Mouse (Mus musculus): ENCODE results near the gene Chfr. TPM values are rescaled to one million over a fixed set of nuclear protein-coding genes. Genes with fewer than 3 reads are reported as not detected.

Gene Chfr
- polyA plus RNA-seq, 1 experiment from 2014 or later, result 39.7 TPM

DNA sequence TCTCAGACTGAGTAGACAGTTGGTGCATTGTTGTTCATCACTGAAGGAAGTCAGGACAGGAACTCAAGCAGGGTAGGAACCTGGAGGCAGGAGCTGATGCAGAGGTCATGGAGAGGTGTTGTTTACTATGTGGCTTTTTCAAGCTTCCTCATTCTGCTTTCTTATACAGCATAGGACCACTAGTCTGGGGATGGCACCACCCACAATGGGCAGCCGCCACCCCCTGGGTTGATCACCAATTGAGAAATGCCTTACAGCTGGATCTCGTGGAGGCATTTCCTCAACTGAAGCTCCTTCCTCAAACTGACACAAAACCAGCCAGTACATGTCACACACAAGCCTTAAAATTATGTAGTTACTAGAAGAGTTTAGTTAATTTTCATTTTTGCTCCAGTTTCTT, 75.7 kb downstream of the Chfr start:
- H3K4me2 ChIP-seq (ENCODE audit: low read depth, low read length), result no peak overlapping the region
- H3K4me3 ChIP-seq (replicated peaks; ENCODE audit: low read length), result no peak overlapping the region
- H3K9ac ChIP-seq (ENCODE audit: low read length), result no peak overlapping the region
- no peaks in the 10 kb centered on the region for H3K27me3 ChIP-seq (ENCODE audit: control insufficient read depth, insufficient read depth, low read length)
- no peaks in the 10 kb centered on the region for H3K9me3 ChIP-seq (replicated peaks; ENCODE audit: control insufficient read depth, low read length)
- H3K27ac ChIP-seq (ENCODE audit: low read length), result no peak overlapping the region
- no peak for ATAC-seq (ENCODE audit: insufficient read depth, low FRiP score)
- peaks cover 49% of the 10 kb centered on the region for H3K36me3 ChIP-seq (ENCODE audit: control insufficient read depth, insufficient read depth, low read length)
- WGBS, result 85% methylated on average over 2 of the region's 2 CpGs
- H3K4me1 ChIP-seq (ENCODE audit: control insufficient read depth, insufficient read depth, low read length), result no peaks in the 10 kb centered on the region

DNA sequence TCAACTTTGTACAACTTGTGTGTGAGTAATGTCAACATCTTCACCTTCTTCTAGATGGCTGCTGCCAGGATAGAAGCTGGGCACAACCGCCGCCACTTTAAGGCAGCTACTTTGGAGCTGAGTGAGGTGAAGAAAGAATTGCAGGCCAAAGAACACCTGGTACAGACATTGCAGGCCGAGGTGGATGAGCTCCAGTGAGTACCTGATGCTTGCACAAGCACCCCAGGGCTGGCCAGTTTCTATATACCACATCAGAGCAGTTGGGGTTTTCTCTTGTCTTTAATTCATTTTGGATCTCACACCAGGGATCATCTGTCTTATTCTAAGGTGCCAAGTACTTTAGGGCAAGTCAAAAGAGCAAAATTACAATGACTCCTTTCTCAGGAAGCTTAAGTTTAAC, 81.1 kb downstream of the Chfr start:
- Histone ChIP-seq H3K4me3 (replicated peaks; ENCODE audit: low read length) (no peak overlapping the region), H3K27me3 (ENCODE audit: control insufficient read depth, insufficient read depth, low read length) (no peaks in the 10 kb centered on the region), H3K9ac (ENCODE audit: low read length) (no peak overlapping the region), H3K36me3 (ENCODE audit: control insufficient read depth, insufficient read depth, low read length) (peaks cover 55% of the 10 kb centered on the region), H3K4me2 (ENCODE audit: low read depth, low read length) (no peak overlapping the region), H3K9me3 (replicated peaks; ENCODE audit: control insufficient read depth, low read length) (no peaks in the 10 kb centered on the region), H3K4me1 (ENCODE audit: control insufficient read depth, insufficient read depth, low read length) (no peaks in the 10 kb centered on the region), H3K27ac (ENCODE audit: low read length) (no peak overlapping the region)
- ATAC-seq (ENCODE audit: insufficient read depth, low FRiP score), result no peak
- WGBS, result 94% methylated on average over 3 of the region's 3 CpGs

DNA sequence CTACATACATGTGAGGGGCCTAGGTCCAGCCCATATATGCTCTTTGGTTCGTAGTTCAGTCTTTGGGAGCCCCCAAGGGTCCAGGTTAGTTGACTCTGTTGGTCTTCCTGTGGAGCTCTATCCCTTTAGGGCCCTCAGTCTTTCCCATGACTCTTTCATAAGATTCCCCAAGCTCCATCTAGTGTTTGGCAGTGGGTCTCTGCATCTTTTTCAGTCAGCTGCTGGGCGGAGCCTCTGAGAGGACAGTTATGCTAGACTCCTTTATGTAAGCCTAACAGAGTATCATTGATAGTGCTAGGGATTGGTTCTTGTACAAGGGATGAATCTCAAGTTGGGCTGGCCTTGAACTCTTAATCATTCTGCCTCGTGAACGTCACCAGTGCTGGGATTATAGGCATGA, 84.7 kb downstream of the Chfr start:
- no peak overlapping the region for H3K9ac ChIP-seq (ENCODE audit: low read length)
- H3K4me1 ChIP-seq (ENCODE audit: control insufficient read depth, insufficient read depth, low read length), result no peaks in the 10 kb centered on the region
- H3K4me3 ChIP-seq (replicated peaks; ENCODE audit: low read length), result no peak overlapping the region
- ATAC-seq (ENCODE audit: insufficient read depth, low FRiP score), result no peak
- H3K36me3 ChIP-seq (ENCODE audit: control insufficient read depth, insufficient read depth, low read length), result peaks cover 39% of the 10 kb centered on the region
- H3K27ac ChIP-seq (ENCODE audit: low read length), result no peak overlapping the region
- H3K27me3 ChIP-seq (ENCODE audit: control insufficient read depth, insufficient read depth, low read length), result no peaks in the 10 kb centered on the region
- H3K9me3 ChIP-seq (replicated peaks; ENCODE audit: control insufficient read depth, low read length), result no peaks in the 10 kb centered on the region
- 92% methylated on average over 4 of the region's 4 CpGs for WGBS
- H3K4me2 ChIP-seq (ENCODE audit: low read depth, low read length), result no peak overlapping the region

Other genes starting within 250 kb of the Chfr start
- gene Gm15446, start 212.4 kb upstream of the Chfr start, polyA plus RNA-seq (2015; fragmentation: Nextera tagmentation; extraction: Ambion mirVana), result 0.46 and 0.75 TPM in 2 replicates
- 21.4 and 21.9 TPM in 2 replicates for gene Zfp932, start 139.3 kb upstream of the Chfr start, polyA plus RNA-seq (2015; fragmentation: Nextera tagmentation; extraction: Ambion mirVana)
- gene Gm17655, start 63.3 kb upstream of the Chfr start, polyA plus RNA-seq (2015; fragmentation: Nextera tagmentation; extraction: Ambion mirVana), result 2.8 and 5.3 TPM in 2 replicates
- gene Gm35315, start 41.4 kb upstream of the Chfr start, polyA plus RNA-seq (2015; fragmentation: Nextera tagmentation; extraction: Ambion mirVana), result 1.8 and 2.0 TPM in 2 replicates
- gene Plcxd1, start 35.9 kb upstream of the Chfr start, polyA plus RNA-seq (2015; fragmentation: Nextera tagmentation; extraction: Ambion mirVana), result 1.3 and 1.4 TPM in 2 replicates
- gene Gtpbp6, start 27.6 kb upstream of the Chfr start, polyA plus RNA-seq (2015; fragmentation: Nextera tagmentation; extraction: Ambion mirVana), result 25.8 and 29.0 TPM in 2 replicates
- gene Zfp605, start 25.8 kb upstream of the Chfr start, polyA plus RNA-seq (2015; fragmentation: Nextera tagmentation; extraction: Ambion mirVana), result 2.7 and 3.0 TPM in 2 replicates
- 21.3 and 22.0 TPM in 2 replicates for gene Golga3, start 40.9 kb downstream of the Chfr start, polyA plus RNA-seq (2015; fragmentation: Nextera tagmentation; extraction: Ambion mirVana)
- 19.6 and 23.9 TPM in 2 replicates for gene Ankle2, start 95.2 kb downstream of the Chfr start, polyA plus RNA-seq (2015; fragmentation: Nextera tagmentation; extraction: Ambion mirVana)
- gene Pgam5, start 134.1 kb downstream of the Chfr start, polyA plus RNA-seq (2015; fragmentation: Nextera tagmentation; extraction: Ambion mirVana), result 45.0 and 46.3 TPM in 2 replicates
- gene Pxmp2, start 150.3 kb downstream of the Chfr start, polyA plus RNA-seq (2015; fragmentation: Nextera tagmentation; extraction: Ambion mirVana), result 7.9 and 9.0 TPM in 2 replicates
- gene Pole, start 150.5 kb downstream of the Chfr start, polyA plus RNA-seq (2015; fragmentation: Nextera tagmentation; extraction: Ambion mirVana), result 18.8 and 21.9 TPM in 2 replicates
- 0.72 TPM in 2 replicates for gene P2rx2, start 207.4 kb downstream of the Chfr start, polyA plus RNA-seq (2015; fragmentation: Nextera tagmentation; extraction: Ambion mirVana)
- not detected in 2 replicates for gene Lrcol1, start 208.9 kb downstream of the Chfr start, polyA plus RNA-seq (2015; fragmentation: Nextera tagmentation; extraction: Ambion mirVana)

Data from stomach, embryonic 16.5 days (tissue).